Mouse (Mus musculus) heart, embryonic 12.5 days (tissue): ENCODE data around the gene Man1b1. TPM values are rescaled to one million over a fixed set of nuclear protein-coding genes. Genes with fewer than 3 reads are reported as not detected.

Experiments
- ATAC-seq: fragments of 200-750 bp; cut with Nextera tagmentation; 2 replicates; pipeline ENCODE4 v1.8.0; 2017; ENCODE audit warnings: moderate TSS enrichment, moderate library complexity; ENCODE audit not compliant: insufficient number of reproducible peaks, low FRiP score
- H3K27ac ChIP-seq: fragments of 300-500 bp; sonication (generic); 2 replicates; pipeline ENCODE4 v1.5.1; 2016; ENCODE audit warnings: mild to moderate bottlenecking, moderate library complexity; ENCODE audit not compliant: poor library complexity, severe bottlenecking
- H3K27me3 ChIP-seq: fragments of 300-500 bp; sonication (generic); replicated peaks from 2 replicates; pipeline ENCODE4 v1.6.1; 2016; ENCODE audit warnings: mild to moderate bottlenecking, moderate library complexity
- H3K36me3 ChIP-seq: fragments of 300-500 bp; sonication (generic); 2 replicates; pipeline ENCODE4 v1.6.1; 2016; ENCODE audit warnings: mild to moderate bottlenecking, moderate library complexity
- H3K4me1 ChIP-seq: fragments of 300-500 bp; sonication (generic); replicated peaks from 2 replicates; pipeline ENCODE4 v1.6.1; 2016; ENCODE audit warnings: mild to moderate bottlenecking
- H3K4me2 ChIP-seq: fragments of 300-500 bp; sonication (generic); 2 replicates; pipeline ENCODE4 v1.6.1; 2016; ENCODE audit warnings: mild to moderate bottlenecking, moderate library complexity
- H3K4me3 ChIP-seq: fragments of 300-500 bp; sonication (generic); 2 replicates; pipeline ENCODE4 v1.5.1; 2016; ENCODE audit warnings: mild to moderate bottlenecking
- H3K9ac ChIP-seq: fragments of 300-500 bp; sonication (generic); 2 replicates; pipeline ENCODE4 v1.6.1; 2016; ENCODE audit warnings: mild to moderate bottlenecking, moderate library complexity
- H3K9me3 ChIP-seq: fragments of 300-500 bp; sonication (generic); replicated peaks from 2 replicates; pipeline ENCODE4 v1.6.1; 2016; ENCODE audit warnings: mild to moderate bottlenecking, moderate library complexity
- WGBS: fragments of 180-500 bp; shearing (Covaris S2); methylation state at CpG from one replicate; pipeline ENCODE4 v1.1.7; 2016; 5-methylcytosine and 5-hydroxymethylcytosine counted together
- polyA plus RNA-seq: library from polyadenylated mRNA; unstranded; fragments of >200 nt; fragmentation: Nextera tagmentation; extraction: Ambion mirVana; gene quantifications from 2 replicates; pipeline ENCODE4 v1.2.1, GENCODE M21; 2016

Gene Man1b1
- polyA plus RNA-seq, 1 experiment from 2014 or later, result 34.0 TPM

GRCm38 (mm10) chr2:25291184-25292053 is 40.7 kb upstream of the Man1b1 start:
- H3K4me2 ChIP-seq, result peak overlapping the region; percentile 64
- no peak for ATAC-seq
- no peak overlapping the region for H3K27ac ChIP-seq
- no peaks in the 10 kb centered on the region for H3K36me3 ChIP-seq
- 0 out of 2 replicates have a peak overlapping the region, but pooled peaks have one; percentile 52 for H3K9ac ChIP-seq
- H3K27me3 ChIP-seq, result peaks cover 98% of the 10 kb centered on the region
- peaks cover 42% of the 10 kb centered on the region for H3K4me1 ChIP-seq
- no peaks in the 10 kb centered on the region for H3K9me3 ChIP-seq
- peak overlapping the region; percentile 41 for H3K4me3 ChIP-seq
- WGBS, result 6% methylated on average over 32 of the region's 32 CpGs

GRCm38 (mm10) chr2:25292054-25292544 is 40.0 kb upstream of the Man1b1 start:
- Histone ChIP-seq H3K9me3 (no peaks in the 10 kb centered on the region), H3K4me3 (peak overlapping the region; percentile 41), H3K36me3 (no peaks in the 10 kb centered on the region), H3K27me3 (peaks cover 99% of the 10 kb centered on the region), H3K9ac (peak overlapping the region; percentile 52; the same call in 1 of the 2 replicates), H3K27ac (no peak overlapping the region), H3K4me2 (peak overlapping the region; percentile 64), H3K4me1 (peaks cover 35% of the 10 kb centered on the region)
- 6% methylated on average over 43 of the region's 43 CpGs for WGBS
- ATAC-seq, result no peak

- no peak for ATAC-seq
- H3K4me1 ChIP-seq, result peaks cover 32% of the 10 kb centered on the region
- no peak overlapping the region for H3K9ac ChIP-seq
- peaks cover 100% of the 10 kb centered on the region for H3K27me3 ChIP-seq
- H3K4me2 ChIP-seq, result peak overlapping the region; percentile 64
- 0% methylated on average over 1 of the region's 1 CpGs for WGBS
- H3K9me3 ChIP-seq, result no peaks in the 10 kb centered on the region
- no peak overlapping the region for H3K27ac ChIP-seq
- H3K36me3 ChIP-seq, result no peaks in the 10 kb centered on the region
- no peak overlapping the region for H3K4me3 ChIP-seq
Observed at GRCm38 (mm10) chr2:25292856-25293255, 39.3 kb upstream of the Man1b1 start.

GRCm38 (mm10) chr2:25293706-25294105 is 38.4 kb upstream of the Man1b1 start:
- H3K4me3 ChIP-seq, result no peak overlapping the region
- H3K9ac ChIP-seq, result no peak overlapping the region
- peaks cover 32% of the 10 kb centered on the region for H3K4me1 ChIP-seq
- peaks cover 99% of the 10 kb centered on the region for H3K27me3 ChIP-seq
- ATAC-seq, result no peak
- no peak overlapping the region for H3K4me2 ChIP-seq
- no peaks in the 10 kb centered on the region for H3K36me3 ChIP-seq
- WGBS, result 62% methylated on average over 9 of the region's 9 CpGs
- no peaks in the 10 kb centered on the region for H3K9me3 ChIP-seq
- no peak overlapping the region for H3K27ac ChIP-seq

- no peak overlapping the region for H3K27ac ChIP-seq
- no peaks in the 10 kb centered on the region for H3K9me3 ChIP-seq
- H3K36me3 ChIP-seq, result no peaks in the 10 kb centered on the region
- ATAC-seq, result no peak
- WGBS, result 57% methylated on average over 8 of the region's 8 CpGs
- H3K9ac ChIP-seq, result no peak overlapping the region
- no peak overlapping the region for H3K4me2 ChIP-seq
- H3K27me3 ChIP-seq, result peaks cover 70% of the 10 kb centered on the region
- no peak overlapping the region for H3K4me3 ChIP-seq
- peaks cover 6% of the 10 kb centered on the region for H3K4me1 ChIP-seq
Observed at GRCm38 (mm10) chr2:25297093-25297492, 35.0 kb upstream of the Man1b1 start.

GRCm38 (mm10) chr2:25298046-25298445 is 34.1 kb upstream of the Man1b1 start:
- Histone ChIP-seq H3K27me3 (peaks cover 65% of the 10 kb centered on the region), H3K9ac (no peak overlapping the region), H3K4me2 (no peak overlapping the region), H3K27ac (no peak overlapping the region), H3K4me3 (no peak overlapping the region), H3K9me3 (no peaks in the 10 kb centered on the region), H3K4me1 (no peaks in the 10 kb centered on the region), H3K36me3 (no peaks in the 10 kb centered on the region)
- no peak for ATAC-seq
- WGBS, result 76% methylated on average over 10 of the region's 10 CpGs

GRCm38 (mm10) chr2:25303452-25303851 is 28.7 kb upstream of the Man1b1 start:
- H3K4me3 ChIP-seq, result no peak overlapping the region
- no peak for ATAC-seq
- peaks cover 12% of the 10 kb centered on the region; the same call in 1 of the 2 replicates for H3K4me1 ChIP-seq
- H3K36me3 ChIP-seq, result no peaks in the 10 kb centered on the region
- H3K27ac ChIP-seq, result no peak overlapping the region
- no peaks in the 10 kb centered on the region for H3K9me3 ChIP-seq
- WGBS, result 71% methylated on average over 3 of the region's 3 CpGs
- H3K27me3 ChIP-seq, result peaks cover 65% of the 10 kb centered on the region
- H3K9ac ChIP-seq, result no peak overlapping the region
- H3K4me2 ChIP-seq, result no peak overlapping the region

- no peak for ATAC-seq
- WGBS, result 66% methylated on average over 7 of the region's 7 CpGs
- no peaks in the 10 kb centered on the region for H3K9me3 ChIP-seq
- H3K27ac ChIP-seq, result no peak overlapping the region
- H3K9ac ChIP-seq, result no peak overlapping the region
- peak overlapping the region; percentile 49; the same call in 1 of the 2 replicates for H3K4me3 ChIP-seq
- H3K36me3 ChIP-seq, result no peaks in the 10 kb centered on the region
- peaks cover 70% of the 10 kb centered on the region for H3K27me3 ChIP-seq
- H3K4me2 ChIP-seq, result peak overlapping the region; percentile 87; the same call in 1 of the 2 replicates
- H3K4me1 ChIP-seq, result peaks cover 12% of the 10 kb centered on the region; the same call in 1 of the 2 replicates
Observed at GRCm38 (mm10) chr2:25303931-25304656, 28.0 kb upstream of the Man1b1 start.

- Histone ChIP-seq H3K27ac (no peak overlapping the region), H3K36me3 (no peaks in the 10 kb centered on the region), H3K9me3 (no peaks in the 10 kb centered on the region), H3K9ac (peak overlapping the region; percentile 37; the same call in 1 of the 2 replicates), H3K4me2 (peak overlapping the region; percentile 87), H3K4me1 (peaks cover 12% of the 10 kb centered on the region; the same call in 1 of the 2 replicates), H3K27me3 (peaks cover 78% of the 10 kb centered on the region), H3K4me3 (peak overlapping the region; percentile 49)
- ATAC-seq, result no peak
- WGBS, result 2% methylated on average over 45 of the region's 45 CpGs
Observed at GRCm38 (mm10) chr2:25304657-25305541, 27.2 kb upstream of the Man1b1 start.

- peak overlapping the region; percentile 87 for H3K4me2 ChIP-seq
- H3K27me3 ChIP-seq, result peaks cover 85% of the 10 kb centered on the region
- H3K9ac ChIP-seq, result no peak overlapping the region
- ATAC-seq, result no peak
- no peaks in the 10 kb centered on the region for H3K36me3 ChIP-seq
- H3K9me3 ChIP-seq, result no peaks in the 10 kb centered on the region
- H3K27ac ChIP-seq, result no peak overlapping the region
- WGBS, result 48% methylated on average over 14 of the region's 14 CpGs
- H3K4me3 ChIP-seq, result peak overlapping the region; percentile 49
- peaks cover 12% of the 10 kb centered on the region; the same call in 1 of the 2 replicates for H3K4me1 ChIP-seq
Observed at GRCm38 (mm10) chr2:25305587-25306359, 26.4 kb upstream of the Man1b1 start.
